Comparison of ENCODE assay signal across 14 mouse cellular contexts in genomic region chr16:29235951-29236350, GRCm38 (mm10). TPM values are rescaled to one million over a fixed set of nuclear protein-coding genes. Genes with fewer than 3 reads are reported as not detected.
"Had no signal": no experiment of that assay in that cellular context is flagged by ENCODE, and none has a peak within 500 bp of the region (broad histone marks: within the 10 kb centered on the region; RNA-seq: fewer than 3 reads in every experiment).

No protein-coding gene starts in this region.

- ATAC-seq: lung, postnatal 0 days; midbrain, embryonic 13.5 days had no signal

- DNase-seq: kidney, adult 18-20 months; kidney, postnatal 10 days; kidney, postnatal 4 days; lung, adult 2 months; lung, postnatal 36 days; retina, postnatal 1 day; right cerebral cortex, postnatal 14 days; thymus, adult 18-20 months; thymus, postnatal 14 days had no signal

RNA-seq across cellular contexts. Expression of gene Hrasls, which starts 26.5 kb away (rescaled TPM):
- total RNA-seq: megakaryocyte progenitor cell, adult 5-6 weeks; monocyte, adult 5-6 weeks; neutrophil, adult 5-6 weeks had no signal
